8 mouse cellular contexts compared by ENCODE assay signal in genomic region chr17:57276634-57277121, GRCm38 (mm10). TPM values are rescaled to one million over a fixed set of nuclear protein-coding genes. Genes with fewer than 3 reads are reported as not detected.
DNase-seq lines count a peak whose midpoint lies in the region; ATAC-seq lines count a peak whose summit lies in the region.

No protein-coding gene starts in this region.

- no peaks in the 10 kb centered on the region for H3K36me3 ChIP-seq in hindbrain, embryonic 13.5 days

- no peak overlapping the region; the same call in 1 of the 2 replicates for H3K27ac ChIP-seq in hindbrain, embryonic 13.5 days

- peaks cover 23% of the 10 kb centered on the region for H3K4me1 ChIP-seq in hindbrain, embryonic 13.5 days (replicated peaks)

- under 1% methylated on average over 20 of the region's 20 CpGs for WGBS in hindbrain, embryonic 13.5 days

- H3K27me3 ChIP-seq in hindbrain, embryonic 13.5 days, result peaks cover 64% of the 10 kb centered on the region

- no peaks in the 10 kb centered on the region for H3K9me3 ChIP-seq in hindbrain, embryonic 13.5 days

- peak overlapping the region; percentile 46 for H3K4me3 ChIP-seq in hindbrain, embryonic 13.5 days

- H3K9ac ChIP-seq in hindbrain, embryonic 13.5 days, result peak overlapping the region; percentile 58

- ATAC-seq in hindbrain, embryonic 13.5 days (ENCODE audit: low FRiP score), result peak; percentile 71

- peak; percentile 61 for DNase-seq in WW6 (ENCODE audit: low read depth, low spot score)
- DNase-seq in cerebellum, adult 9-11 months, result peak; percentile 84
- peak; percentile 55 to 63 for DNase-seq in frontal cortex, postnatal 10 days (ENCODE audit: low spot score in 2 of 2)
- DNase-seq in left cerebral cortex, adult 11 months (ENCODE audit: low spot score), result peak; percentile 52
- peak; percentile 70 to 81 for DNase-seq in lung, postnatal 4 days
- peak; percentile 73 to 85 for DNase-seq in right cerebral cortex, adult 2 months (ENCODE audit: low spot score in 2 of 2)
- DNase-seq in yolk sac, embryonic 10.5 days (ENCODE audit: low spot score), result peak; percentile 57

- H3K4me2 ChIP-seq in hindbrain, embryonic 13.5 days, result peak overlapping the region; percentile 68

RNA-seq across cellular contexts. Expression of gene Vav1, which starts 2.2 kb away (rescaled TPM):
- 1.8 and 2.2 TPM in 2 replicates for polyA plus RNA-seq in hindbrain, embryonic 13.5 days (2015; fragmentation: Nextera tagmentation; extraction: Ambion mirVana)

RNA-seq across cellular contexts. Expression of gene Trip10, which starts 27.4 kb away (rescaled TPM):
- 12.5 and 14.6 TPM in 2 replicates for polyA plus RNA-seq in hindbrain, embryonic 13.5 days (2015; fragmentation: Nextera tagmentation; extraction: Ambion mirVana)

RNA-seq across cellular contexts. Expression of gene Gpr108, which starts 28.4 kb away (rescaled TPM):
- polyA plus RNA-seq in hindbrain, embryonic 13.5 days (2015; fragmentation: Nextera tagmentation; extraction: Ambion mirVana), result 22.4 and 23.8 TPM in 2 replicates

RNA-seq across cellular contexts. Expression of gene C3, which starts 48.7 kb away (rescaled TPM):
- polyA plus RNA-seq in hindbrain, embryonic 13.5 days (2015; fragmentation: Nextera tagmentation; extraction: Ambion mirVana), result 1.3 TPM in 2 replicates
